Mouse (Mus musculus) cerebellum, adult 18-20 months (tissue): Measurements from ENCODE around the gene Olfr317.
"Not testable (repeated sequence)": the region's sequence is repeated elsewhere in the genome, so short reads cannot be mapped to it uniquely, and the experiment has no call there.

ENCODE experiments used
- DNase-seq, 2 experiments: peaks; one replicate each; pipeline ENCODE4 v3.0.0; 2021

Olfr317 gene

DNA sequence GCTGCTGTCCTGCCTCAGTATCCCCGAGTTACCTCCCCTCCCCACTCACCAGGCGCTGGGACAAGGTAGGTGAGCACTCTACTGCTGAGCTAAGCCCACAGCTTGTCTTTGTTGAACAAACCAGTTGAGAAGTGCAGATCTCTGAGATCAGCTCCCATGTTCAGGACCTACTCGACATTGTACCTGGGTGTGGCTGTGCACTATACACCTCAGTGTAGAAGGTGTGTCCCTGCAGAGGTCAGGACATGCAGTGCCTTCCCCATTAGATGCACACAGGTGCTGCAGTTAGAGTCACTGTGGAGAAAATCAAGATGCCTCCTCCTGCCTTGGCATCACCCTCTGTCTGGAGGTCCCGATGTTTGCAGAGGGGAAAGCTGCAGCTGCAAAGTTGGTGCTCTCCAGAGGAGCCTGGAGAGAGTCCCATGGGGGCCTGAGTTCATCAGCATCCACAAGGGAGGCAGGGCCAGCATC is at the start of gene Olfr317:
Gene Olfr317 (minus strand): TSS at position 421 of the 471 bp plus-strand sequence.
- DNase-seq, result no peak

DNA sequence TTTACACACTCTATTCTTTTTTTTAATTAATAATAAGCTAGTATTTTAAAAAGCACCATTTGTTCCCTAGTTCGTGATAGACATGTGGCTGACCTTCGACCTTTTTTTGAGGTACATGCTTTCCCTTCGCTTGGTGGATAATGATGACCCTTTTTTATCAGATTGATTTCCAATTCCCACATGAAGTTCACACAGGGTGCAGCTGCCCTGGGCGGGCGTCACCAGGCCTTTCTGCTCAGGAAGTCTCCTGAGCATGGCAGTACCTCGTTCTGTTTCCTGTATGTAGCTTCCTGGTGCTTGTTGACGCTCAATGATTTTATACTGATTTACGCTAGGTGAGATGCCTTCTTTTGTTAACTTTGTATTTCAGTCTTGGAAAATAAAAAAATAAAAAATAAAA is 49.3 kb upstream of the Olfr317 start:
- DNase-seq, result no peak

DNA sequence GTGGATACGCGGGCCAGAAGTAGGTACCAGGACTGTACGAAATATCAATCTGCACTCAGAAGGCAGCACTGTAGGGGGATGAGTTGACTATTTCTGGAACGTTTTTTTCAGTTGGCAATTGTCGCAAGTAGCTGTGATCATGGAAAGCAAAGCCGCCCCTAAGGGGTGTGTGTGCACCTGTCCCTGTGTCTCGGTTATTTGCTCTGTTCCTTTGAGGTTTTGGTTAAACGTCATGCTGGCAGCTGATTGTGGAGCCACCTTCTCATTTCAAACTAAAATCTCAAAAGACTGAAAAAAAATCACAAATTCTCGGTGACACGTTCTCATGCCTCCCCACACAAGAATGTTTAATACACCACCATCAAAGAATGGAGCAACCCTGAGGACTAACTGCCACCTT is 48.6 kb upstream of the Olfr317 start:
- DNase-seq, result no peak

DNA sequence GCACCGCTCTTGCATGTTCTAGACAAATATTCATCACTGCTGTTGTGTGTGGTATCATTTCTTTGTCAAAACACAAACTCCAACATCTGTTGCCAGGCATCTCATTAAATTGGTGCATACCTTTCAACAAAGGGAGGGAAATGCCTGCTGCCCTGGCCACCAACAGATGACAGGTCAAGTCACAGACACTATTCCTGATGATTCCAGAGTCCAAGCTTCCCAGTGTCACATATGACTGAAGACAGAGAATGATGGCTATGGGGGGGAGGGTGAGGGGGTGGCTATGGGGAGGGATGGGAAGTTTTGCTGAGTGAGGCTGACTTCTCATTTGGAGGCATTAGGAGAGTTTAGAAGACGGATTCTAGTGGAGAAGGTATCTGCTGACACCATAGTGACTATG is 45.2 kb upstream of the Olfr317 start:
- no peak for DNase-seq

DNA sequence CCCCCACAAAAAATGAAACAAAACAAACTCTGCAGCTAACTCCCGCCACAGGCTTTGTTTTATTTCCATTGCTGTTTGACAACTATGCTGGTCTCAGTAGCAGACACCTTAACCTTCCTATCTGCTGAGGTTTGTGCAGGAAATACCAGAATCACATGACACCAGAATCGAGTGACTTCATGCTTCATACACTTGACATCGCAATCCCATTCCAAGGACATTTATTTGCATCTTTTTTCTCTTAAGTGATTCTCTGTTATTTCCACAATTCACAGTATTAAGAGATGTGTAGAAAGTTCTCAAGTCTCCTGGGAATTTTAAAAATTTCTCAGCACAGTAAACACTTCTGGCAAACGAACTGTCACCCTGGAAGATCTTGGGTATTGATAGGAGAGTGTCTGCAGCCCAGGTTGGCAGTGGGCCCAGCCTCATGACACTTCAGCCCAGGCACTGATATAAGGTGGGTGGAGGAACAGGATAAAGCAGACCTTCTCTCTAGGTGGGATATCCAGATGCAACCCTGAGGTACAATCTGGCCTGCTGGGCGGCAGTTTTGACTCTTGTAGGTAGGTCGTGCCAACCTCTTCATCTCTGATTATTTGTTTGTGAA is 43.6 kb upstream of the Olfr317 start, which contains the start of gene Olfr314:
Gene Olfr314 (plus strand): TSS at position 473 of the 610 bp plus-strand sequence.
- no peak for DNase-seq

DNA sequence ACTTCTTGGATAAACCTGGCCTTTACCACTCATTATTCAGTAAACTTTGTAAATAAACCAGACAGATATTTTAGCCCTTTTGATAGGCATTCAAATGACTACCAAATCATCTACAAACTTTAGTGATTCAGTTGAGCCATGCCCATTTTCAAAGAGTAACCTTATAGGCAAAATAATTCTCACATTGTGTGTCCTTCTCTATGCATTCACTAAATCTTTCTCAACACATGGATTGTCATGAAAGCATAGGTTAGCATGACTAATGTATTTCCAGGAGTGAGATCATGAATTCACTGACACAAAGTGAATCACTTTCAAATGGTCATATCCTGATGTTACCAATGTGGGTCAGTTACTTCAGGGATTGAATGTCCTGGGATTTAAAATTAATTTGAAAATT is 33.9 kb upstream of the Olfr317 start, which contains the start of gene Olfr315:
Gene Olfr315 (plus strand): TSS at position 301 of the 400 bp plus-strand sequence.
- DNase-seq, result no peak

DNA sequence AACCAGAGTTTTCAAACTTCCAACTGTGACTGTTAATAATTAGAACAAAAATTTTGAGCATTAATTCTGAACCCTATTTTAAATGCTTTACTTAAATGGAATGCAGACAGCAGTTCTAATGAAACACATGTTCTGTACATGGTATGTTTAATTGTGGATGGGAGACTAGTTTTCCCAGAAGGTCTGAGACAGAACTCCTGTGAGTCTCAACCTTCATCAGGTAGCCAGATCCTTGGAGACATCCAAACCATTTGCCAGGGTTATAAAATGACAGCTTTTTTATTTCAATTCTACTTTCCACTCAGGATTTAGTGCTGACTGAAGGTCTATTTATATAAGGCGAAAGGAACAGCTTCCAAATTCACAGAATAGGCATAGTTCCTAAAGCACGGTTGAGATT is 13.4 kb upstream of the Olfr317 start, which contains the start of gene Olfr316:
Gene Olfr316 (plus strand): TSS at position 301 of the 400 bp plus-strand sequence.
- DNase-seq, result no peak

DNA sequence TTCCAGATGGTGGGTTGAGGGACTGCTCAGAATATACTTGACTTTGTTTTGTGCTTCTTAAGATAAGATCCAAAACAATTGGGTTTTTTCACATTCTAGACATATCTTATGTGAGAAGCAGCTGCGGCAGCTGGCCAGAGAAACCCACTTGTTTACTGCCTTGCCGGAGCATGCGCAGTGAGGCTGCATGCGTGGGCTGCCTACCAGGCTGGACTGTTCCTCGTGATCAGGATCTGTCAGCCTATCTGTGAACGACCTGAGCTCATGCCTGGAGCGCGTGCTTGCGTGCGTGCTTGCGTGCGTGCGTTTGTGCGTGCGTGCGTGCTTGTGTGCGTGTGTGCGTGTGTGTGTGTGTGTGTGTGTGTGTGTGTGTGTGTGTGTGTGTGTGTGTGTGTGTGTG is 12.1 kb upstream of the Olfr317 start:
- DNase-seq, result not testable (repeated sequence)

DNA sequence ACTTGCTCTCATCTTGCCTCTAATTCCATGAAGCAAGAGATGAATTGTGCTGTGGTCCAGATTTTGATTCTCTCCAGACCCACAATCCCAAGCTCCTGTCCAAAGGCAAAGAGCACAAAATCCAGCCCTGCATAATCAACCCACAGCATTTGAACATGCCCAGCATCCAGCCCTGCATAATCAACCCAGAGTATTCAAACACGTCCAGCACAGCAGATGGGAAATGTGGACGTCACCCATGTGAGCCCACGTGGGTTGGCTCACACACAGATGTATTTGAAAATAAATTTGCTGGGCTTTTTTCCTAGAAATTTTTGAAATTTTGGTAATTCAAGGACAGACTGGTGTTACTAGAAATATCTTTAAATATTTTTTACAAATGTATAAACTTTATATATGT is 5.6 kb downstream of the Olfr317 start:
- no peak for DNase-seq

DNA sequence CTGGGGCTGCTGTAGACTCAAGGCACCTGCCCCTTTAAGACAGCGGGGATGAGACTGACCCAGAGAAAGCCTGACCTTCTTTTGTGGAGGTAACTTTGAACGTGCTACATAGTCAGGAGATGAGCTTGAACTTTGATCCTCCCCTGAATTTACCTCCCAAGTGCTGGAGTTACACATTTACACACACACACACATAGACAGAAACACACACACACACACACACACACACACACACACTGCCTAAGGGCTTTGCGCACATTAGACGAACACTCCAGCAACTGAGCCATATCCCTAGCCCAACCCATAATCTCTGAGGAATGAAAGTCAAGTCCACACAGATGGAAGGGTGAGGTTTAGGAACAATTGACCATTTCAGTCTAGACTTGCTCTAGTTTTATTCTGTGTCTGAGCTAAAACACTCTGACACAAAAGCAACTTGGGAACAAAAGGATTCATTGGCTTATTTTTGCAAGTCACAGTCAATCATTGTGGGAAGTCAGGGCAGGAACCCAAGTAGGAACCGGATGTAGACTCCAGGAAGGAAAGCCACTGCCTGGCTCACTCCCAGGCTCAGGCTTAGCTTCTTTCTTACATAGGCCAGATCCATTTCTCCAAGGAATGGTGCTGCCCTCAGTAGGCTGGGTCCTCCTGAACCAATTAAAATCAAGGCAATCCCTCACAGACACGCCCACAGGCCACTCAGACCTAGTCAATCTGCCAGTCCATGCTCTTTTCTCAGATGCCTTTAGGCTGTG is 10.9 kb downstream of the Olfr317 start:
- DNase-seq, result not testable (repeated sequence)

DNA sequence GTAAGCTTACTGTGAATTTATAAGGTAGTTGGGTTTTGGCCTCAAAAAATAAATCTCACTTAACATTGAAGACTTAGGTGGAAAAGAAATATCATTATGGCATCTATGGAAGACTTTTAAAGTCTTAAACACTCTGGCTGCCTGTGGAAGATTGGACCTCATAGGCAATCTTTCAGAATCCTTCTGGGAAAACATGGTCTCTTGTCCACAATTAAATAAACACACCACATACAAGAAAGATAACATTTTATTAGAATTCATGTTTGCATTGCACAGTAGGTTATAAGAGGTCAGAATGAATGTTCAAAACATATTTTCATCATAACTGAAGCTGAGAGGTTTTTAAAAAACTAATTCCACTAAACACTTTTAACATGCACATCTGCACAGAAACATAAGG is 15.1 kb downstream of the Olfr317 start, which contains the start of gene Olfr318:
Gene Olfr318 (minus strand): TSS at position 101 of the 400 bp plus-strand sequence.
- no peak for DNase-seq

DNA sequence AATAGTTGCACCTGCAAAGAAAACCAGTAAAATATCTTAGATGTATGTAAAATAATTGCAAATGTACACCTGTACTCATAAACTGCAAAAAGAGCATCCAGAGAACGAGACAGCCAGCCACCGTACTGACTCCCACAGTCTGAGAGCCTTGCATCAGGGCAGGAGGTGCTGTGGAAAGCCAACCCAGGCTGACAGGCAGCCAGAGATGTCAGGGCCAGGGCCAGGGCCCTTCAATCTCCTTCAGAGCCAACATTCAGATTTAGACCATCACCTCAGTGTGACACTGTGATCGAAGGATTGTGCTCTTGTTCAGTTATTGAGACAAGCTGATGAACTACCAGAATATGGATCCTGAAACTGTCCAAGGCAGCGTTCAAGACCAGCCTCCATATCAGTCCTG is 19.3 kb downstream of the Olfr317 start:
- DNase-seq, result no peak

DNA sequence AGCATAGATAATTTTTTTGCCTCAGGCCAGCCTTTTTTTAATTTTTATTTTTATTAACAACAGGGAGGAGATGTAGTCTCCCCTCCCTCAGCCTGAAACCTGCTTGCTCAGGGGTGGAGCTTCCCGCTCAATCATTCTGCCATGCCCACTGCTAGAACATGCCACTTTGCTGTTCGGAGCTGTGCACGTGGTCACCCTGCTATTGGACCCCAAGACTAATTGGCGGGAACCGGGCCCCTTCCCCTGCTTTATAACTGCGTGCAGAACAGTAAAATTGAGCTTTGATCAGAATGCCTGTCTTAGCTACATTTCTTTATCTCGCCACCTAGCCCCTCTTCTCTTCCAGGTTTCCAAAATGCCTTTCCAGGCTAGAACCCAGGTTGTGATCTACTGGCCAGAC is 21.3 kb downstream of the Olfr317 start:
- not testable (repeated sequence) for DNase-seq

DNA sequence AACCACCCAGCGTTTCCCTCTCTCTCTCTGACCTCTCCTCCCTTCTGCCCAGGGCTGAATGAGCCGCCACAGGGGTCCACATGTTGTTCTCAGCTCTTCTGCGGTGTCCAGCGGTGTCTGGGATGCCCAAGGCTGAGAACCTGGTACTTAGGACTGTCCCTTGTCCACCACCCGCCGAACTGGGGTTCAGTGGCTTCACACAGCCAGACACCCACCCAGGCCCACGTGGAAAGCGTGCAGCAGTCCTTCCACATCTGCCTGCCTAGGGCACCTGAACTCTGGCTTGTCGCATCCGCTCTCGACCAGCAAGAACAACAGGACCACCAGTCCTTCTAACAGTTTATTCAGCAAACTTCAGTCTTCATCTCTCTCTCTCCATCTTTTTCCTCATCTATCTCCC is 29.9 kb downstream of the Olfr317 start:
- no peak for DNase-seq

DNA sequence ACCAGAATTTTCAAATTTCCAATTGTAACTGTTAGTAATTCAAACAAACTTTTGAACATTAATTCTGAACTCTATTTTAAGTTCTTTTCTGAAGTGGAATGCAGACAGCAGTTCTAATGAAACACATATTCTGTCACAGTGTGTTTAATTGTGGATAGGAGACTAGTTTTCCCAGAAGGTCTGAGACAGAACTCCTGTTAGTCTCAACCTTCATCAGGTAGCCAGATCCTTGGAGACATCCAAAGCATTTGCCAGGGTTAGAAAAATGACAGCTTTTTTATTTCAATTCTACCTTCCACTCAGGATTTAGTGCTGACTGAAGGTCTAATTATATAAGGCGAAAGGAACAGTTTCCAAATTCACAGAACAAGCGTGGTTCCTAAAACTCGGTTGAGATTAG is 40.1 kb downstream of the Olfr317 start, which contains the start of gene Olfr319:
Gene Olfr319 (plus strand): TSS at position 301 of the 400 bp plus-strand sequence.
- DNase-seq, result no peak
